ENCODE assay signal across 19 mouse cellular contexts in the genomic region with DNA sequence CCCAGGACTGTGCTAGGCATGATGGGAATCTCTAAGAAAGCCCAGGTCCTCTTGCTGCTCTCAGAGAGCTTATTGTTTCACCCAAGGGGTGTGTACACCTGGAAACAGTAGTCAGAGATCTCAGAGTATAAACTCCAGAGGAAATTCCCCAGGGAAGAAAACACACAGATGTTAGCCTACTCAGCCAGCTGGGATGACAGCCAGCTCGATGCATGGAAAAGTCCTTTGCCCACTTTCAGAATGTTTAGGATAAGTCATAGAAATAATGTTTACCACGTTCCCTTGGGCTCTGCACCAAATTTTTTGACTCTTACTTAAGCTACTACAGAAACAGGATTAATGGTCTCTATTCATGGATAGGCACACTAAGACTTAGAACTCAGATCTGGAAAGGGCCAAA.
"Had no signal": no experiment of that assay in that cellular context is flagged by ENCODE, and none has a peak within 500 bp of the region (broad histone marks: within the 10 kb centered on the region; RNA-seq: fewer than 3 reads in every experiment).

No protein-coding gene starts in this region.

- H3K4me3 ChIP-seq: lung, embryonic 15.5 days; midbrain, embryonic 10.5 days; midbrain, embryonic 12.5 days; myocyte; neural tube, embryonic 13.5 days; neural tube, embryonic 15.5 days had no signal

- H3K9me3 ChIP-seq: lung, embryonic 15.5 days; midbrain, embryonic 10.5 days; midbrain, embryonic 12.5 days; neural tube, embryonic 13.5 days; neural tube, embryonic 15.5 days had no signal

- H3K9ac ChIP-seq: lung, embryonic 15.5 days; midbrain, embryonic 12.5 days; neural tube, embryonic 13.5 days; neural tube, embryonic 15.5 days had no signal

- ATAC-seq: midbrain, embryonic 16.5 days had no signal

- DNase-seq: lung, adult 18-20 months; lung, postnatal 10 days; lung, postnatal 4 days; midbrain, embryonic 14.5 days; retina, postnatal 1 day; right cerebral cortex, adult 18-20 months; right cerebral cortex, postnatal 25 days; right cerebral cortex, postnatal 4 days; spleen, adult 18-20 months; thymus, adult 18-20 months; thymus, postnatal 14 days; thymus, postnatal 36 days had no signal

- H3K27me3 ChIP-seq: lung, embryonic 15.5 days; neural tube, embryonic 13.5 days; neural tube, embryonic 15.5 days had no signal

- H3K4me2 ChIP-seq: lung, embryonic 15.5 days; midbrain, embryonic 12.5 days; neural tube, embryonic 13.5 days; neural tube, embryonic 15.5 days had no signal

- H3K36me3 ChIP-seq: lung, embryonic 15.5 days; midbrain, embryonic 12.5 days; neural tube, embryonic 13.5 days; neural tube, embryonic 15.5 days had no signal

- H3K4me1 ChIP-seq: lung, embryonic 15.5 days; neural tube, embryonic 13.5 days; neural tube, embryonic 15.5 days had no signal

- H3K27ac ChIP-seq: lung, embryonic 15.5 days; midbrain, embryonic 10.5 days; midbrain, embryonic 12.5 days; neural tube, embryonic 13.5 days; neural tube, embryonic 15.5 days had no signal
